Mouse (Mus musculus) heart, embryonic 10.5 days (tissue): ENCODE results near the gene Opalin. TPM values are rescaled to one million over a fixed set of nuclear protein-coding genes. Genes with fewer than 3 reads are reported as not detected.

Source experiments
- DNase-seq: peaks from one replicate; pipeline ENCODE4 v3.0.0-alpha.2; 2017; ENCODE audit warnings: low spot score
- H3K27ac ChIP-seq: fragments of 300-500 bp; sonication (generic); 2 replicates; pipeline ENCODE4 v1.5.1; 2016; ENCODE audit warnings: mild to moderate bottlenecking
- H3K27me3 ChIP-seq: fragments of 300-500 bp; sonication (generic); 2 replicates; pipeline ENCODE4 v1.6.1; 2016; ENCODE audit warnings: mild to moderate bottlenecking; ENCODE audit not compliant: poor library complexity, insufficient read depth, severe bottlenecking
- H3K36me3 ChIP-seq: fragments of 300-500 bp; sonication (generic); 2 replicates; pipeline ENCODE4 v1.6.1; 2016; ENCODE audit warnings: mild to moderate bottlenecking, moderate library complexity
- H3K4me1 ChIP-seq: fragments of 300-500 bp; sonication (generic); 2 replicates; pipeline ENCODE4 v1.6.1; 2016; ENCODE audit warnings: mild to moderate bottlenecking
- H3K4me3 ChIP-seq: fragments of 300-500 bp; sonication (generic); 2 replicates; pipeline ENCODE4 v1.5.1; 2016; ENCODE audit warnings: mild to moderate bottlenecking, moderate library complexity
- H3K9me3 ChIP-seq: fragments of 300-500 bp; sonication (generic); 2 replicates; pipeline ENCODE4 v1.6.1; 2016; ENCODE audit warnings: mild to moderate bottlenecking, moderate library complexity
- WGBS: fragments of 180-500 bp; shearing (Covaris S2); methylation state at CpG from one replicate; pipeline ENCODE4 v1.1.7; 2016; 5-methylcytosine and 5-hydroxymethylcytosine counted together
- polyA plus RNA-seq: library from polyadenylated mRNA; unstranded; fragments of >200 nt; fragmentation: Nextera tagmentation; extraction: Ambion mirVana; gene quantifications from 2 replicates; pipeline ENCODE4 v1.2.1, GENCODE M21; 2016

Opalin gene
- polyA plus RNA-seq, 1 experiment from 2014 or later, result not detected

DNA sequence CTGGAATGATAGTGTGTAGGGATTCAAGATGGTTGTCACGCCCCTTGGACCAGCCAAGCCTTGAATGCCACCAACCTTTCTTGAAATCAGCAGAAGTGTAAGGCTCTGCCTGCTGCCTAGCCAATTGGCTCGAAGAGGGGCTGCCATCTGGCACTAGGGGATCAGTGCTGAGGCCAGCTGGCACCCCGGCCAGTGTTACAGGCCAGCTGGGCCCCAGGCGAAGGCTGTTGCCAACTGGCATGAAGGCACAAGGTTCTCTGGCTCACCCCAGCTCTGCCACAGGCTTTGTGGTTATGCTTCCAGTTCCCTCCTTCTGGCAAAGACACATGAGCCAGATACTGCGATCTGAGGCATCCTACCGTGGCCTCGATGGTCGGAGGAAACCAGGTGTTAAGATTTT lies 24.5 kb upstream of the Opalin start:
- Histone ChIP-seq H3K27me3 (peaks cover 11% of the 10 kb centered on the region; the same call in 1 of the 2 replicates), H3K4me1 (peaks cover 5% of the 10 kb centered on the region; the same call in 1 of the 2 replicates), H3K27ac (no peak overlapping the region), H3K4me3 (no peak overlapping the region), H3K9me3 (no peaks in the 10 kb centered on the region), H3K36me3 (no peaks in the 10 kb centered on the region)
- DNase-seq, result no peak
- 80% methylated on average over 8 of the region's 8 CpGs for WGBS

DNA sequence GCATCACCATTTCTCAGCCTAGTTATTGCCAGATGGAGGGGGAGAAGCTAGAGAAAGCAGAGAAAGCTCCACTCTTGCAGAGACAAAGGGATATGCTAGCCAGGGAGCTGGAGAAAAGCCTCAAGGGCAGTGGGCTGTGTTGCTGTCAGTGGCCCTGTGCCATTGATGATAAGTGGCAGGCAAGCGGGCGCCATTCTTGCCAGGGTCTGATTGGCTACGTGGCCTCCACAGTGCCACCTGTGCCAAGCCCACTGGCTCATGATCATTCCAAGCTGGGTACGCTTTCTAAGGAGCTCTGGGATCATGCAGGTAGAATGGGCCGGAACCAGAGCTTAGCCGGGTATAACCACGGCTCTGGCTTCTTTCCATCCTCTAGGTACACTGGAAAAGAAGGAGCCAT lies 23.9 kb upstream of the Opalin start:
- Histone ChIP-seq H3K36me3 (no peaks in the 10 kb centered on the region), H3K27me3 (peaks cover 11% of the 10 kb centered on the region; the same call in 1 of the 2 replicates), H3K4me3 (no peak overlapping the region), H3K4me1 (peaks cover 5% of the 10 kb centered on the region; the same call in 1 of the 2 replicates), H3K9me3 (no peaks in the 10 kb centered on the region), H3K27ac (no peak overlapping the region)
- no peak for DNase-seq
- 91% methylated on average over 7 of the region's 7 CpGs for WGBS

DNA sequence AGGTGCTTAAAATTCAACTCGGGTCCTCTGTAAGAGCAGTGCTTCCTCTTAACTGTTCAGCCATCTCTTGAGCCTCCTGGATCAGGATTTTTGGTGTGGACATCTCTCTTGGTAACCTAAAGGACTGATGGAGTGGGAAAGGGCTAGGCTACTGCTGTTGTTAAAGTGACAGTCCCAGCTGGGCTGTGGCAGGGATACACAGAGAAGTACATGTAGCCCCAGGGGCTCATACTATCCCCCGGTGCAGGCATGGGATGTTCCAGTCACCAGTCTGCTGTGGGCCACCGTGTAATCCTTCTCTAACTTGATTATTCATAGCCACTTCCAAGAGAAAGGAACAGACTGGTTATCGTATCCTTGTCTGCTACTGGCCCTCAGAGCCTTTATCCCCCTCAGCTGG lies 20.1 kb upstream of the Opalin start:
- Histone ChIP-seq H3K4me3 (no peak overlapping the region), H3K27me3 (peaks cover 6% of the 10 kb centered on the region), H3K4me1 (no peaks in the 10 kb centered on the region; the same call in 1 of the 2 replicates), H3K36me3 (no peaks in the 10 kb centered on the region), H3K27ac (no peak overlapping the region), H3K9me3 (no peaks in the 10 kb centered on the region)
- 69% methylated on average over 4 of the region's 4 CpGs for WGBS
- DNase-seq, result no peak

DNA sequence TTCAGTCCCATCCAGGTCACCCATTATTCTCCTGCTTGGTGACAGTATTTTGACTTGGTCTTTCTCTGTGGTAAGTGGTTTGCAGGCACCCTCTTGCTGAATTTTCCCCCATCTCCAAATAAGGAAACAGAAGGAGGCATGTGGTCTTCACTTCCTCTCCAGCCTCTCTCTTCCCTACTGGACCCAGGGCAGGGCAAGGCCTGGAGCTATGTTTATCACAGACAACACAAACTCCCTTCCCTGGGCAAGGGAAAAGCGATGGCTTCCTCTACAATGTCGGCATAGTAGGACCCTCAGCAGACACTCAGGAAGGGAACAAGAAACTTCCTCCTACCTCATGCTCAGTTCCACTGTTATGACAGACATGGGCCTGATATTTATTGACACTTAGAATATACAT lies 15.0 kb upstream of the Opalin start:
- no peak overlapping the region for H3K4me3 ChIP-seq
- H3K9me3 ChIP-seq, result no peaks in the 10 kb centered on the region
- peaks cover 27% of the 10 kb centered on the region for H3K27me3 ChIP-seq
- 51% methylated on average over 2 of the region's 2 CpGs for WGBS
- H3K27ac ChIP-seq, result no peak overlapping the region
- DNase-seq, result no peak
- H3K36me3 ChIP-seq, result no peaks in the 10 kb centered on the region
- H3K4me1 ChIP-seq, result peaks cover 8% of the 10 kb centered on the region; the same call in 1 of the 2 replicates

DNA sequence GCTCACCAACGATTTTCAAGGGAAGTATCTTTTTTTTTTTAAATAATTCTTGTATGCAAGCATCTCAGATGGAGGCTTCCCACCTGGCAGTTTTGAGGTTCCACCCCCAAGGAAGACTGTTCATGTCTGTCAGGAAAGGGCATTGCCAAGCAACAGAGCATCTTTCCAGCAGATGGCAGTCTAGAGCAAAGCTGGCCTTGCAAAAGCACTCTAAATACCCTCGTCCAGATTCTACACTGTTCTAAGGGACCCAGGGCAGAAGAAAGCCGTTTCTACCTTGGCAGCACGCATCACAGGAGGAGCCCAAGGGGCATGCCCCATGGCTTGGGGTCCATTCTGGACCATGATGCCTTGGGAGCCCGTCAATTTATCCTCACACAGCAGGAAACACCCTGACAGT lies 12.9 kb upstream of the Opalin start:
- no peak for DNase-seq
- WGBS, result 12% methylated on average over 5 of the region's 5 CpGs
- peaks cover 36% of the 10 kb centered on the region for H3K27me3 ChIP-seq

DNA sequence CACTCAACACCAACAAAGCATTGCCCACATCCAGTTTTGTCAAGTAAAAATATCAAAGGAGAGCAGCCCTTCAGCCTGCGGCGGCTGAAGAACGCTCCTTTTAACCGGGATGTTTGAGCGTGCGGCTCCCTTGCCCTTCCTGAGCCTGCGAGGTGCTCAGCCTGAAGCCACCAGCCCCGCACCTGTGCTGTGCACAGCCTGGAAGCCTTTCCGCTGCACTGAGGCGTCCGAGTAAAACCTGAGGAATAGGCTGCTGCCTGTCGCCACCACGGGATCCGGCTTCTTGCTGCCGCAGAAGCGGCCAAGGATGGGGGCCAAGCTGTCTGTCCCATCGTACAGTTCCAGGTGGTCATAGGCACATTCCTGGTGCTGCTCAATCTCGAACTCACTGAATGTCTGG lies 11.6 kb upstream of the Opalin start:
- H3K36me3 ChIP-seq, result no peaks in the 10 kb centered on the region
- 43% methylated on average over 18 of the region's 18 CpGs for WGBS
- peak overlapping the region; percentile 36 for H3K4me3 ChIP-seq
- DNase-seq, result no peak
- H3K9me3 ChIP-seq, result no peaks in the 10 kb centered on the region
- H3K4me1 ChIP-seq, result peaks cover 8% of the 10 kb centered on the region; the same call in 1 of the 2 replicates
- H3K27me3 ChIP-seq, result peaks cover 43% of the 10 kb centered on the region
- no peak overlapping the region; the same call in 1 of the 2 replicates for H3K27ac ChIP-seq

More for the DNA sequence above, 12.9 kb upstream of the Opalin start:
- no peak overlapping the region for H3K4me3 ChIP-seq
- H3K27ac ChIP-seq, result no peak overlapping the region
- peaks cover 8% of the 10 kb centered on the region; the same call in 1 of the 2 replicates for H3K4me1 ChIP-seq
- no peaks in the 10 kb centered on the region for H3K36me3 ChIP-seq
- no peaks in the 10 kb centered on the region for H3K9me3 ChIP-seq

DNA sequence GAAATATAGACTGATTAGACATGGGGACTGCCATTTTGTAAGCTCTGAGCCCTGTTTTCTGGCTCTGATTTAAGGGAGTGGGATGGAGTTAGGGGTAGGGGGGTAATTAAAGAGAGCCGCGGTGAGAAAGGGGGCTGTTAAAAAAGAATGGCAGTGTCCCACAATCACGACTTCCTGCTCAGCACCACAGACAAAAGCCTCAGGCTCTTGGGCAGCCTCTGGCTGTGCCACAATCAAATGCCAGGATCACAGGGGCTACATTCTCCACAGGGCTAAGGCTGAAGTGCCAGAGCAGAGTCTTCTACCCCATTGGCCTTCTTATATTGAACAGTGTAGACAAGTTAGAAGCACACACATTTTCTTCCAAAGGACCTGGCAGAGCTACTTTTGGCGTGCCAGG lies 11.0 kb upstream of the Opalin start:
- H3K4me3 ChIP-seq, result no peak overlapping the region
- 49% methylated on average over 4 of the region's 4 CpGs for WGBS
- peaks cover 43% of the 10 kb centered on the region for H3K27me3 ChIP-seq
- H3K27ac ChIP-seq, result no peak overlapping the region
- H3K9me3 ChIP-seq, result no peaks in the 10 kb centered on the region
- no peak for DNase-seq
- H3K4me1 ChIP-seq, result peaks cover 8% of the 10 kb centered on the region; the same call in 1 of the 2 replicates
- no peaks in the 10 kb centered on the region for H3K36me3 ChIP-seq

DNA sequence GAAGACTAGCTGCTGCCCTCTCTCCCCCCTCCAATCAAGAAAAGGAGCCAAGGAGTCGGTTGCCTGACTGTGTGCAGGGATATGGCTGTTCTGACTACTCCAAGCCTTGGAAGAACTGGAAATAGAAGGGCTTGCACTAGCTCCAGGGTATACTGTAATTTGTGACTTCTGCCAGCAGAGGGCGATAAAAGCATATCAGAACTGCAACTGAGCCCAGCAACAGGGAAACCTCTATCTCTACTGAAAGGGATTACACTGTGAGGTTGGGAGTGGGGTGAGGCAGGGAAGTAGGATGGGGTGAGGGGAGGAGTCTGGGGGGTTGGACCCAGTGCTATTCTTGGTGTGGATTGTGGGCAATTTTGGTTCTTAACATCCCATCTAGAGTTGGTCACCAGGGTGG lies 9.8 kb upstream of the Opalin start:
- peak; percentile 85 for DNase-seq
- Histone ChIP-seq H3K9me3 (no peaks in the 10 kb centered on the region), H3K27me3 (peaks cover 43% of the 10 kb centered on the region), H3K36me3 (no peaks in the 10 kb centered on the region), H3K27ac (no peak overlapping the region), H3K4me1 (peaks cover 13% of the 10 kb centered on the region; the same call in 1 of the 2 replicates), H3K4me3 (no peak overlapping the region)
- 9% methylated on average over 2 of the region's 2 CpGs for WGBS

DNA sequence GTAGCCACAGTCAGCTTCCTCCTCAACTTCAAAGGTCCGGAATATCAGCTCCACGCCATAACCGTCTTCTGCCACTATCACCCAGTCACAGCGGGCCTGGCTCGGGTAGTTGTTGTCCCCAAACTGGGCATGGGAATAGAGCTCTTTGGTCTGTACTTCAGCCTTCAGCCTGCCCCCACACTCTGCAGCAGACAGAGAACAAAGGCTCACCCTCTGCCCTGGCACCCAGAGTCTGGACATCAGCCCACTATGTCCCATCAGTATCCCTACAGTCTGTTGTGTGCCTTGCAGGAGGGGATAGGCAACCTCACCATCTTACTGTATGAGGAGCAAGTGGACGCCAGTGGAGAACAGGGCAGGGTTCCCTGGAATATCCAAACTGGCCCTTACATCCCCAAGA lies 9.4 kb upstream of the Opalin start:
- H3K4me3 ChIP-seq, result no peak overlapping the region
- no peaks in the 10 kb centered on the region for H3K9me3 ChIP-seq
- no peaks in the 10 kb centered on the region for H3K36me3 ChIP-seq
- H3K4me1 ChIP-seq, result peaks cover 17% of the 10 kb centered on the region; the same call in 1 of the 2 replicates
- no peak for DNase-seq
- H3K27ac ChIP-seq, result no peak overlapping the region
- H3K27me3 ChIP-seq, result peaks cover 43% of the 10 kb centered on the region
- 81% methylated on average over 6 of the region's 6 CpGs for WGBS

DNA sequence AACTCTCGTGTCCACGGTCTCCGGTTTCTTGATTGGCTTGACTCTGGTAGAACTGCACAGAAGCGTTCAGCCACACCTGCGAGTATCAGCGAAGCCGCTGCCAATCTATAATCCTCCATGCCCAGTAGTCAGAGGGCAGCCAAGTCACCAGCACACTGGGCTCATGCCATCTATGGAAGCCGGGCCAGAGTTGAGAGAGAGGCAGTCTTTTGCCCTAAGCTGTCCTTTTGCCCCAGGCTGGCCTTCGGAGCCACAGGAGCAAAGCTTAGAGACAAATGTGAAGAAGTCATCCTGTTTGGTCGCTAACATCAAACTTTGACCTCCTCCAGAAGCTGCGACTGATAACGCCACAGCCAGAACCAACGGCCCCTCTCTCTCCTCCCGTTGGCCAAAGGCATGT lies 6.7 kb upstream of the Opalin start:
- DNase-seq, result no peak
- H3K27me3 ChIP-seq, result peaks cover 33% of the 10 kb centered on the region
- H3K36me3 ChIP-seq, result no peaks in the 10 kb centered on the region
- no peaks in the 10 kb centered on the region for H3K9me3 ChIP-seq
- 78% methylated on average over 14 of the region's 14 CpGs for WGBS
- peaks cover 16% of the 10 kb centered on the region; the same call in 1 of the 2 replicates for H3K4me1 ChIP-seq
- no peak overlapping the region for H3K27ac ChIP-seq
- no peak overlapping the region for H3K4me3 ChIP-seq

DNA sequence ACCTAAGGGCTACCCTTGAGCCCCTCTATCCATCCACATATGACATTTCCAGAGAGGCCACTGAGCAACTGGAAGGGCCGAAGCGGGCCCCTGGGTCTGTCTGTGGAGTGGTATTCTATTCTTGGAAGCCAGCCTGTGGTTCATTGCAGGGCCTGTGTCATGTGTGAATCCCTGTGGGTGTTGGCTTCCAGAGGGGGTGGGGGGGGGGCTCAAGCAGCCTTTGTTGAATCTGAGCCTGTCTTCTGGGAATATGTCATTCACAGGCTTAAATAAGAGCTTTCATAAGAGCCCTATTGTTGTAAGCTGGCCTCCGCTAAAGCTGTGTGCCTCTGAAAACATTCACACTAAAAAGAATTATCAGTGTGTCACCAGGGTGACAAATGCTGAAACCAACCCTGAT lies 4.7 kb upstream of the Opalin start:
- Histone ChIP-seq H3K36me3 (no peaks in the 10 kb centered on the region), H3K27me3 (peaks cover 15% of the 10 kb centered on the region; the same call in 1 of the 2 replicates), H3K9me3 (no peaks in the 10 kb centered on the region), H3K4me1 (peaks cover 11% of the 10 kb centered on the region; the same call in 1 of the 2 replicates), H3K27ac (peak overlapping the region; percentile 83), H3K4me3 (no peak overlapping the region)
- WGBS, result 46% methylated on average over 3 of the region's 3 CpGs
- no peak for DNase-seq

DNA sequence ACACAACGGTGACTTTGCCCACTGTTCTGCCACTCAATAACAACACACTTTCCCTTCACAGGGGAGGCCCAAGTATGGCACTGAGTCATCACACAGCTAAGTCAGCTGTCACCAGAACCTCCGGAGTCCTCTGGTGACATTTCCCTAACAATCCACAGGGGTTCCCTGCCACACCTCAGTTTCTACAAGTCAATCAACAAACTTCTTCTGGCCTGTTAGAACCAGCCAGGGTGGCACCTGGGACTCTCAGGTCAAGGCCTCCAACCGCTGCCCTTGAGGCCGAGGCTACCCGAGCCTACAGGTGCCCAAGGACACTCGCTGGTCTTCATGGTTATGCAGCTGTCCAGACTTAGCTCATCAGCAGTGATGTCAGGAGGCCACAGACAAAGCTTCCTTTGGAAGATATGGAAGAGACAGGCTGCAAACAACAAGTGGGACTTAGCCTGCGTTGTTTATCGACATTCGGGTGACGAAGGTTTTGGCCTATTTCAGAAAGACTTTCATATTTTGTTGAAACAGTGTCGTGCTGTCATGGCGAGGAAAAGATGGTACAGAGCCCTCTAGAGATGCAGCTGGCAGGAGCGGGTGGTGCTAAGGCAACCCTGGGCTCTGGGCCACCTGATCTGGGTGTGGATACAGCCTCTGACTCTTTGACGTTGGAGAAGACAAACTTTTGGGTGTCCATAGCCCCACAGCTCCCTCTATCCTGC lies 3.0 kb downstream of the Opalin start:
- Histone ChIP-seq H3K4me1 (no peaks in the 10 kb centered on the region), H3K27me3 (no peaks in the 10 kb centered on the region), H3K27ac (no peak overlapping the region), H3K9me3 (no peaks in the 10 kb centered on the region), H3K36me3 (no peaks in the 10 kb centered on the region), H3K4me3 (no peak overlapping the region)
- 83% methylated on average over 14 of the region's 14 CpGs for WGBS
- no peak for DNase-seq

DNA sequence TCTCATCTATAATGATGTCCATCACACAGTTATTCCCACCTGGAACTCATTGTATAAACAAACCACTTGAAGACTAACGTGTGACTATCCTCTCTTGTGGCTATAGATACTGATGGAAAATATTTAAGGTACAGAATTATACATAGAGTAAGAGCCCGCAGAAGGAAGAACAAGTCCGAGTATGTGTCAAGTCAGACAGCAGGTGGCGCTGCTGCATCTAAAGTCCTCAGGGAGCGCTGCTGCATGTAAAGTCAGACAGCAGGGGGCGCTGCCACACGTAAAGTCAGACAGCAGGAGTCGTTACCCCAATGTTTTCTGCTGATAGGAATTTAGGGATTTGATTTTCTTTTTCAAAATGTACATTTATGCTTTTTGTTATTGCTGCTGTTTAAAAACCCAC lies 5.4 kb downstream of the Opalin start:
- Histone ChIP-seq H3K4me1 (no peaks in the 10 kb centered on the region), H3K36me3 (no peaks in the 10 kb centered on the region), H3K9me3 (no peaks in the 10 kb centered on the region), H3K27ac (no peak overlapping the region), H3K27me3 (no peaks in the 10 kb centered on the region), H3K4me3 (no peak overlapping the region)
- peak; percentile 91 for DNase-seq
- WGBS, result 8% methylated on average over 8 of the region's 8 CpGs
